Mouse (Mus musculus) stomach, postnatal 0 days (tissue): ENCODE measurements at regions not wholly inside any gene's neighbourhood (a gene's known extent, or its start where the extent isn't known, plus 50 kb on each side); places are given as distances from the start of the nearest gene placed in this dataset.

ENCODE experiments used
- CTCF ChIP-seq: IDR thresholded peaks from 2 replicates; pipeline ENCODE4 v1.5.1; 2016; ENCODE audit warnings: antibody characterized with exemption, low read depth, mild to moderate bottlenecking, moderate library complexity
- EP300 ChIP-seq: optimal IDR thresholded peaks from 2 replicates; pipeline ENCODE3; 2016; ENCODE audit warnings: antibody characterized with exemption

DNA sequence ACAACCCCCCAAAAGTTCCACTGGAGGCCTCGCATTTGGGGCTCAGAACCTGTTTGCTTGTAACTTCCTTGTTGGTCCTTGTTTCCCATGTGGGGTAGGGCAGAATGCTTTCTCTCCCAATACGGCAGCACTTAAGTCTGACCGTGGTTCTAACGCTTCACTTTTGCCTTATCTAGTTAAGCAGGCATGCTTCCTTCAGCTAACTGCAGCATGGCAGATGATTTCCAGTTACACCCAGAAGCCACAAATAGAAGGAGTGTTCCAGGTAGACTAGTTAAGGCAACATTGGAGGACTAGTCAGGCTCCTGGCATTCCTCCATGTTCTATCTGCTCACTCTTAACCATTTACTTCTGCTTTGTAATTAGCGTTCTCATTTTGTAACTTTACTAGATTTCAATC, 144.4 kb upstream of the Atp1b1 start:
- TF ChIP-seq CTCF = no peak
- no peak for TF ChIP-seq EP300
